Mouse (Mus musculus) layer of hippocampus, postnatal 14 days (tissue): ENCODE data around the gene Gpx4. TPM values are rescaled to one million over a fixed set of nuclear protein-coding genes. Genes with fewer than 3 reads are reported as not detected.

Source experiments
- DNase-seq, 2 experiments: peaks; one replicate each; pipeline ENCODE4 v3.0.0; 2021 to 2022; ENCODE audit warnings: low spot score in 2 of 2, mixed read lengths in 1 of 2
- total RNA-seq, 2 experiments: library from RNA; stranded (reverse); gene quantifications; 2 replicates each; pipeline ENCODE4 v1.2.3; 2021

Gene Gpx4
- total RNA-seq, 2 experiments from 2014 or later = 456 to 501 TPM

DNA sequence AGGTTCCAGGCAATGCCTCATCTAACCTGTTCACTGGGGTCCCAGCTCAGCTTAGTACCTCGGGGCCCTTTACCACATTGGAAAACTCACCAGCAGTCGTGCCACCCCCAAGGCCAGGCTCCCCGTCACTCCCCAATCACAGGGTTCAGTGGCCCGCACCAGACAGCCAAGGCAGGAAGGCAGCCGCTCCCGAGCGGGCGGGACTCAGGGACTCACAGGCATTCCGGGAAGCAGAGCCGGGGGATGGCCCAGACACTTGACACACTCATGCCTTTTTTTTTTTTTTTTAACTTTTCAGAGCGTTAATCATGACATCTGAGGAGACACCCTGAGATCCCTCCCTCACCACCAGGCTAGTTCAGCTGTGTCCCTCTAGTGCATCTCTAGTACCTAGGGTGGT, 54.0 kb downstream of the Gpx4 start:
- DNase-seq = no peak

DNA sequence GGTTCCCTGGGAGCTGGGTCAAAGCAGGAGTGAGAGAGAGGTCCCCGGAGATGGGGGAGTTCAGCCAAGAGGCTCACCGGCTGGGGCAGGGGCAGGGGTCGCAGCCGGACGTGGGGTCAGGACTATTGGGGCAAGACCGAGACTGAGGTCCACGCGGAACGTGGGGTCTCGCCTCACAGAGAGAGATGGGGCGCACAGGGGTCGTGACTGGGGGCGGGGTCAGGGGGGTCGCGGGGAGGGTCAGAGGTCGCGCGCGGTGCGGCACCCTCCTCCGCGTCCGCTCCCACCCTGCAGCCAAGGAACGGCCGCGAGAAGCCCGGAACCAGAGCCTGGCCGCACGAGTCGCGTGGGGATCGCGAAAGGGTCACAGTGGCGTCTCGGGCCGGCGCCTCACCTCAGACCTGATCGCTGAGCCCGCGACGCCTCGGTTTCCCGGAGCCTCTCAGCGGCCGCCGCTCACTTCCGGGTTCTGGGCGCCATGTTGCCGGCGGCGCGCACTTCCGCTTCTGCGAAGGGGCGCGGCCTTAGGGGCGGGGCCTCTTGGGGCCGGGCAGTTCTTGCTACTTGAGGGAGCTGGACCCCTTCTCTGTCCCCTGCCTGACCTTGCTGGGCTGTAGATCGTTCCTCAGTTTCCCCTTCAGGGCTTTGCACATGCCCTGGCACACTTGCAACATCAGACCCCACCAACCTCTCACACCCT, 55.4 kb downstream of the Gpx4 start:
- DNase-seq = peak; percentile 76 to 79

DNA sequence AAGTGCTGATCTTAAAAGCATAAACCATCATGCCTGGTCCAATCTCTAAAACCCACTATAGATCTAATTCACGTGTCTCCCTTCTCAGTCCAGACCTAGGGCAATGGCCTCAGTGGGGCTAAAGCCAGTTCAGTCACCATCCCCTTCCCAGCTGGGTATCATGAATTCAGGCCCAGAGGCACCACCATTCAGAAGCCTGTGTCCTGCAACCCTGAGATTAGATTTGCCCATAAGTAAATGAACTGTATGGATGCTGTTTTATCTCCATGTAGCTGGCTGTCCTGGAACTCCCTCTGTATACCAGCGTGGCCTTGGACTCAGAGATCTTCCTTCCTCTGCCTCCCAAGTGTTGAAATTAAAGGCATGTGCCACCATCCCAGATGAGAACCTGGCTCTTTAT, 56.1 kb downstream of the Gpx4 start:
- DNase-seq = no peak

DNA sequence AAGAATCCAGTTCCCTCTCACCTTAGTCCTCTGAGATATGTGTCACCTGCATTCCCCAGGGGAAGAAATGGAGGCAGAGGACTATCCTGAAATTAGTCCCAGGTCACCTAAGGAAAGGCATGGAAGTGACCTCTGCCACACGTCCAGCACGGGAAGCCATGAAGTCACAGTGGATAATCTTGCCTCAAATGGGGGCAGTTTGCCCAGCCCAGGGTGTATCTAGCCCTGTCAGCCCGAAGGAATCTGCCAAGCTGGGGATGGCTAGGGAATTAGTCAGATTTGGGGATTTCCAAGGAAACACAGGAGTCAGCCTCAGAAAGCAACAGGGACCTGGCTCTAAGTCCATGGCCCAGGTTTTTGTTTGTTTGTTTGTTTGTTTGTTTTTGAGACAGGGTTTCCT, 57.2 kb downstream of the Gpx4 start:
- no peak for DNase-seq

DNA sequence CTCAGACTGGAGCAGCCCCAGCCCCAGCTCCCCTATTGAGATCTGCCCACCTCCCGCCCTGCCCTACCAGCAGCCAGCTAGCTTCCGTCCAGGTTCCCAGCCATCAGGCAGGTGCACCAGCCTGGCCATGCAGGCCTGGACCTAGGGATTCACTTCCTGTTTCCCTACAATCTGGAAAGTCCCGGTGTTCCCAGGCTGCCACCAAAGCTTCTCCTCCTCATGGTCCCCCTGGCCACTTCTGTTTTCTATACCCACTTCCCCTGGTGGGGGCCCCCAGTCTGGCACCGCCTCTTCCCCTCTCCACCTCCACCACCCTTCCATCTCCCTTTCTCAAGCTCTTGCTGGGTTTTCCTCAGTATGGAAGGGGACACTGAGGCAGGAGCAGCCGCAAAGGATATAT, 58.5 kb downstream of the Gpx4 start, which contains the start of gene Sbno2:
Gene Sbno2 (minus strand): TSS at position 112 of the 400 bp plus-strand sequence.
- no peak for DNase-seq

DNA sequence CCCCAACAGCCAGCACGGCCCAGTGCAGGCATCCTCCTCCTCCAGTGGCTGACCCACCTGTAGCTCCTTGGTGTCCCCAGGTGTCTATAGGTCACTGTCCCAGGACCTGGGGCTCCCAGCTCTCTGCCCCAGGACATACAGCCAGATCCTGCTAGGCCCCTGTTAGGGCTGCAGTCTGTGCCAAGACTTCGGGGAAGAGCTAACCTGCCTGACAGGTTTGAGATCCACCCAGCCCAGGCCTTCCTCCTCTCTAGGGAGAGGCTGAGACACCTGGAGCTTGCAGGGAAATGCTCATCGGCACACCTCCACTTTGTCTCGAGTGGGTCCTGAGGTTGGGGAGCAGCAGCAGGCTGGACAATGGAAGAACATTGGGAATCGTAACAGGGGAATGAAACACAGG, 59.0 kb downstream of the Gpx4 start:
- DNase-seq = no peak

Other genes with a start within 250 kb of the Gpx4 start
- under 1 TPM; 0.26 to 0.53 TPM for gene Misp, start 226.2 kb upstream of the Gpx4 start, total RNA-seq
- 10 to 100 TPM; 62.9 to 70.2 TPM for gene Ptbp1, start 192.7 kb upstream of the Gpx4 start, total RNA-seq
- 1 to 10 TPM; 2.3 to 3.0 TPM for gene Prtn3, start 172.7 kb upstream of the Gpx4 start, total RNA-seq
- gene Plppr3, start 172.5 kb upstream of the Gpx4 start, total RNA-seq = 10 to 100 TPM; 53.5 to 57.7 TPM
- gene Elane, start 160.9 kb upstream of the Gpx4 start, total RNA-seq = not detected
- gene Cfd, start 156.3 kb upstream of the Gpx4 start, total RNA-seq = not detected
- 10 to 100 TPM; 48.8 to 51.9 TPM for gene Med16, start 138.2 kb upstream of the Gpx4 start, total RNA-seq
- not detected for gene Gm26602, start 136.3 kb upstream of the Gpx4 start, total RNA-seq
- 1 to 10 TPM; 5.0 to 8.9 TPM for gene Kiss1r, start 130.2 kb upstream of the Gpx4 start, total RNA-seq
- gene R3hdm4, start 126.0 kb upstream of the Gpx4 start, total RNA-seq = 100 to 1,000 TPM; 424 to 430 TPM
- 1 to 10 TPM; 4.5 to 6.4 TPM for gene Arid3a, start 120.1 kb upstream of the Gpx4 start, total RNA-seq
- gene Wdr18, start 87.0 kb upstream of the Gpx4 start, total RNA-seq = 10 to 100 TPM; 35.5 to 40.8 TPM
- gene Grin3b, start 76.5 kb upstream of the Gpx4 start, total RNA-seq = under 1 TPM; 0.12 to 0.21 TPM
- gene Tmem259, start 62.8 kb upstream of the Gpx4 start, total RNA-seq = 100 to 1,000 TPM; 135 to 144 TPM
- 1 to 10 TPM; 7.5 to 9.3 TPM for gene Cnn2, start 58.6 kb upstream of the Gpx4 start, total RNA-seq
- 10 to 100 TPM in 1 of 2 experiments, 1 to 10 TPM in 1; 9.8 to 10.5 TPM for gene Abca7, start 50.7 kb upstream of the Gpx4 start, total RNA-seq
- 1 to 10 TPM; 3.8 to 3.9 TPM for gene Arhgap45, start 30.5 kb upstream of the Gpx4 start, total RNA-seq
- 10 to 100 TPM; 74.1 to 74.3 TPM for gene Polr2e, start 7.4 kb upstream of the Gpx4 start, total RNA-seq
- 10 to 100 TPM; 19.8 to 21.3 TPM for gene Sbno2, start 58.4 kb downstream of the Gpx4 start, total RNA-seq
- 10 to 100 TPM; 89.2 to 90.7 TPM for gene Stk11, start 68.6 kb downstream of the Gpx4 start, total RNA-seq
- 100 to 1,000 TPM; 397 to 417 TPM for gene Atp5d, start 91.5 kb downstream of the Gpx4 start, total RNA-seq
- 100 to 1,000 TPM; 401 to 436 TPM for gene Cbarp, start 93.7 kb downstream of the Gpx4 start, total RNA-seq
- gene Midn, start 101.1 kb downstream of the Gpx4 start, total RNA-seq = 10 to 100 TPM; 90.9 to 100.0 TPM
- gene Cirbp, start 118.8 kb downstream of the Gpx4 start, total RNA-seq = 100 to 1,000 TPM in 1 of 2 experiments, 10 to 100 TPM in 1; 93.5 to 126 TPM
- 1 to 10 TPM; 5.1 to 5.2 TPM for gene 1600002K03Rik, start 125.8 kb downstream of the Gpx4 start, total RNA-seq
- gene Efna2, start 132.3 kb downstream of the Gpx4 start, total RNA-seq = 10 to 100 TPM; 14.8 TPM
- 10 to 100 TPM; 34.4 to 43.7 TPM for gene Mum1, start 179.3 kb downstream of the Gpx4 start, total RNA-seq
- gene Ndufs7, start 202.0 kb downstream of the Gpx4 start, total RNA-seq = 100 to 1,000 TPM; 169 to 175 TPM
- 10 to 100 TPM; 39.9 to 43.7 TPM for gene Gamt, start 213.8 kb downstream of the Gpx4 start, total RNA-seq
- 10 to 100 TPM; 83.0 to 93.6 TPM for gene Dazap1, start 214.3 kb downstream of the Gpx4 start, total RNA-seq
- gene Rps15, start 245.3 kb downstream of the Gpx4 start, total RNA-seq = 100 to 1,000 TPM; 727 to 762 TPM
- 100 to 1,000 TPM; 131 to 133 TPM for gene Apc2, start 248.8 kb downstream of the Gpx4 start, total RNA-seq